Mouse (Mus musculus) mouse trophoblast stem cell (cell line): ENCODE data around the gene 1700021F05Rik.

Source experiments
- in situ Hi-C, 2 experiments: fragments of 300-500 bp; cut with MseI, MboI; formaldehyde crosslinking; loops; 2 replicates in 1 of 2; 3 replicates in 1 of 2; pipeline ENCODE4 v1.15.1; 2025

Gene 1700021F05Rik

GRCm38 (mm10) chr10:43483426-43483995 is 57.3 kb downstream of the 1700021F05Rik start:
- in situ Hi-C loops = no loop called here

DNA sequence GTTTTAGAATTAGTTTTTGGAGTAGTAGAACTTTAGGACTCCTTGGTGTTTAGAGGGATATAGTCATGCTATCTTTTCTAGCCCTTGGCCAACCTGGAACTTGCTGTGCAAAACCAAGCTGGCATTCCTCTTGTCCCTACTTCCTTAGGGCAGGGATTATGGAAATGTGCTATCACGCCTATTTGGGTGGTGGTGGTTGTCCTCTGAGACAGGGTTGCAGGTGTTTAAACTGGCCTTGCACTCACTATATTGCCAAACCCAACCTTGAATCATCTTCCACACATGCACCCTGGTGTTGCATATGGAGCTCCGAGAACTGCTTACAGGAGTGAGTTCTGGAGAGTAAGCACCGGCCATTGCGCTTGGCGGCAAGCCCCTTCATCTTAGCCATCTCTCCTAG is 58.8 kb downstream of the 1700021F05Rik start:
- in situ Hi-C loops = no loop called here

GRCm38 (mm10) chr10:43481179-43481578 is 59.6 kb downstream of the 1700021F05Rik start:
- in situ Hi-C loops = no loop called here

GRCm38 (mm10) chr10:43480227-43480849 is 60.5 kb downstream of the 1700021F05Rik start:
- in situ Hi-C loops = no loop called here

- in situ Hi-C loops = no loop called here
Observed at GRCm38 (mm10) chr10:43479436-43480157, 61.2 kb downstream of the 1700021F05Rik start.

GRCm38 (mm10) chr10:43478751-43479435 is 61.9 kb downstream of the 1700021F05Rik start, which contains the start of gene Bend3:
Gene Bend3, plus strand, starts transcription at chr10:43478831.
- in situ Hi-C loops = no loop called here

DNA sequence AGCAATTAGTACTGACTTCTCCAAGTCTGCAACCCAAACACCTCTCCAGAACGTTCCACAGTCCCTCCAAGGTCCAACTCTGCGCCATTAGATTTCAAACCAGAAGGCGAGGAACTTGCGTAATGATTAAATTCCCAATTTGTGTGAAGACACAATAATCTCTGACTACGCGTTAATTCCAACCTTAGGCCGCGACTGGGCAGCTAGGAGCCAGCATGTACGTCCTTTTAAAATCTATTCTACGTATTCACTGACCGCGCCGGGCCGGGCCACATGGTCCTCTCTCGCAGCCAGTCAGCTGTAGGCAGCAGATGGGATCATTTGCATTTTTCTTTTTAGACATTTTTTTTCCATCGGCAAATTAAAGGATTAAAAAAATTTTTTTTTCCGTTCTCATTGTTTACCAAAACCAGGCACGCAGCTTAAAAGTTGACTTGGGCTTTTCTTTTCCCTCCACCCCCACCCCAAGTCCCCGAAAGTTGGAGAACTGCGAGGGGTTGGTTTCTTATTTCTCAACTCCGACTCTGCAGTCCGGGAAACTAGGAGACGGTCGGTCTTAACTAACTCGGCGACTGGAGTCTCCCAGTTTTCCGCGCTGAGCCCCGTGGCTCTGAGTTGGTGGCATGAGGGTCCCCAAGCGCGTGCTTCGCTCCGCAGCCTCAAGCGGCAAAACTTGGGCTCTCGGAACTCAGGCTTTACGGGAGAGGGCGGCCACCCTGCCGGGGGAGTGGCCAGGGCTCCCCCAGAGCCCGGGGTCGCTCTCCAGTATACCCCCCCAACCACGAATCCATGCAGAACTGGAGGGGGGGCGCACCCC is 62.7 kb downstream of the 1700021F05Rik start:
- in situ Hi-C loops = no loop called here

DNA sequence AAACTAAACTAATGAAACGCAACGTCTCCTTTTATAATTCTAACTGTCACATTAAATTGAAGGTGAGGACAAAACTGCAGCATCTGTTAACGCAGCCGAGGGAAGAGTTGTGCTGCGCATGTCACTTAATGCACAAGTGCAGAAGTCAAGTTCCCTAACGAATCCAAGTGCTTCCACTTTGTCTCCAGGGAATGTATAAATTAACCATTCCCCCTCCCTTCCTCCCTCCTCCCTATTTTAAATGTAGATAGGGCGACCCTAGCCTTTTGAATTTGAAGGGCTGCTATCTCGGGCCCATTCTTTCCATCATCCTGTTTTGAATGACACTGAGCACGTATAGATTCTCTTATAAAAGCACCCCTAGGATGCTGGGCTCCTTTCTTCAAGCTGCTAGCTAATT is 63.3 kb downstream of the 1700021F05Rik start:
- in situ Hi-C loops = no loop called here

DNA sequence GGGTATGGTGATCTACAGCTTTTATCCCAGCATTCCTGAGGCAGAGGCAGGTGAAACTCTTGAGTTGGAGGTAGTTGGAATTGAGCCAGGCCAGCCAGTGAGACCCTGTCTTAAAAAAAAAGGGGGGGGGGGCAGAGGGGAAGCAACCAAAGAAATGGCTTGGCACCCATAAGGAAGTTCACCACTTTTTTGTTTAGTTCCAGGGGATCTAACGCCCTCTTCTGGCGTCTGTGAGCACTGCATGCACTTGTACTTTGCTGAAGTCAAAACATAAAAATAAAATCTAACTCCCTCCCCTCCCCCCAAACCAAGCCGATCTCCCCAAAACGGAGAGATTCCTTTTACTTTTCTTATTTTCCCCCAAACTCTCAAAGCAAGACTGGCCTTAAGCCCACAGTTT is 65.4 kb downstream of the 1700021F05Rik start:
- in situ Hi-C loops = no loop called here
